Mouse (Mus musculus) hindlimb bud, embryonic 11.5 days (tissue): ENCODE data around the gene Sult2a8.
"Not testable (repeated sequence)": the region's sequence is repeated elsewhere in the genome, so short reads cannot be mapped to it uniquely, and the experiment has no call there.

Experiments used
- DNase-seq: peaks from one replicate; pipeline ENCODE4 v3.0.0-alpha.2; 2012; ENCODE audit warnings: low read depth, low spot score; ENCODE audit errors: extremely low spot score

Gene Sult2a8

GRCm38 (mm10) chr7:14446534-14446933, at the start of gene Sult2a8:
TSS of gene Sult2a8 (minus strand) at chr7:14446769.
- DNase-seq, result no peak

DNA sequence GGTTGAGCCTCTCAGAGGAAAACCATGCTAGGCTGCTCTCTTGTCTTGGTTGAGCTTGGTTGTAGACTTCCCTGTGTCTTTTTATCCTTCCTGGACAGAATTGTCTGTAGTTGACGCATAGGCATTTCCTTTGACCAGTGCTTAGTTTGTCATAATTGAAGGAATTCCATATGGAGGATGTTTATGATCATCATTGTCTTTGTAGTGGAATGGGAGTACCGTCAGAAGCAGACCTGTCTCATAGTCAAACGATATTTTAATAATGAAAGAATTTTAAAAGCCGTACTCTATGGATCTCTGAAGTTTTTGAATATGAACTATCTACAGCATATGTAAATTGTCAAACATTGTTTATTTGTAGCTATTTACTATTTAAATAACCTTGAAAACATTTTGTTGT, 47.6 kb upstream of the Sult2a8 start, which contains the start of gene Sult2a7:
TSS of gene Sult2a7 (minus strand) at position 101 of the 400 bp plus-strand sequence.
- no peak for DNase-seq

DNA sequence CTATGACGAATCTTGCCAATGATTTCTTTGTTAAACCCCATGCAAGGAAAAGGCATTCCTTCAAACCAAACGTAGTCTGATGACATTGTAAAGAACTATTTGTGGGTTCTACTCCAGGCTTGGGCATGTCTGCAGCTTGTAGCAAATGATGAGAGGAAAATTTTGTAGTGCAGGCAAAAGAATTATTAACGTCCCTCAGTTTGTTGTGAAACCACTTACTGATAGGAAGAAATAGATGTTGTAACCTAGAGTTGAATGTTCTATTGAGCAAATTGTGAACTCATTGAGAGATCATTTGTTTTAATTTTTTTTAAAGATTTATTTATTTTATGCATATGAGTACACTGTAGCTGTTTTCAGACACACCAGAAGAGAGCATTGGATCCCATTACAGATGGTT, 46.3 kb upstream of the Sult2a8 start:
- DNase-seq, result no peak

DNA sequence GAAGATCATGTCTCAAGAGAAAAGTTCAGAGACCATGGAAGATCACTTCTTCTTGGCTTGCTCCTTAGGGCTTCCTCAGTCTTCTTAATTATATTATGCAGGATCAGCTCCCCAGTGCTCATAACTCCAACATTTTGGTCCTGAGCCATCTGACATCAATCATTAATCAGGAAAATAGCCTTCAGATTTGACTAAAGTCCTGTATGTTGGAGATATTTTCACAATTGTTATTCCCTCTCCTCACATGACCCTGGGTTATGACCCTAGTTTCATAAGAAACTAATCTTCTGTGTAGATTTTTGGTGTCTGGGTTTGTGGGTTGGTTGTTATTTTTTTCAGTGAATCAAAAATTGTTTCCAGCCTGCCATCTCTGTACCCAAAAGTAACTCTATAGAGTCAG, 7.0 kb downstream of the Sult2a8 start:
- no peak for DNase-seq

DNA sequence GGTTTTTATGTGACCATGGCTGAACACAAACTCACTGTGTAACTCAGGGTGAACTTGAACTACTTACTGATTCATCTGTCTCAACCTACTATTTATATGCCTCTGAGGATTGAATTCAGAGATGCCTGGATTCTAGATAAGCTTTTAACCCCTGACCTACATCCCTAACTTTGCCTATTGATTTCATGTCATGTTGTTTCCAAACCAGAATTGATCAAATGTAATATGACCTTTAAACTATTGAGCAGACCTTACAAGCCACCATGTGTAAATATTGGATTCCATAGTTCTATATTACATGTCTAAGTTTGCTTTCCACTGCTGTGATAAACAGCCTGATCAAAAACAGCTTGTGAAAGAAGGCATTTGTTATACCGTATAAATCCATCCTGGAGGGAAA, 8.1 kb downstream of the Sult2a8 start:
- DNase-seq, result no peak

DNA sequence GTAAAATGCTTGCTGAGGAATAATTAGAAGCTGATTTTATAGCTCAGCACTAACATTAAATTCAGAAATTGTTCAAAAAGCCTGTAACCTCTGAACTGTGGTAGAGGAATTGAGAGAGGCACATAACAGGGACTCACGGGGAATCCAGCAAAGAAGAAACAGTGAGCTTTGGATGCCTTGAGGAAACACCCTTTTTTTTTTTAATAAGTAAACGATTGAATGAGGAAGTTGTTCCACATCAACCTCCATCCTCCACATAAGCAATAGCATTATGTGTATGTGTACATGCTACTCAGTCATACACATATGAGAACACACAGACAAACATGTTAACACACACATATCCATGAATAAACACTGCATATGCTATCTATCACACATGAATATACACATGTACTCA, 8.5 kb downstream of the Sult2a8 start:
- no peak for DNase-seq

- DNase-seq, result not testable (repeated sequence)
These were observed 47.2 kb downstream of the Sult2a8 start for GRCm38 (mm10) chr7:14399363-14399762.

GRCm38 (mm10) chr7:14396462-14396861, 50.1 kb downstream of the Sult2a8 start:
- no peak for DNase-seq
